Mouse (Mus musculus): Measurements from ENCODE around the gene Rhbdd2. TPM values are rescaled to one million over a fixed set of nuclear protein-coding genes. Genes with fewer than 3 reads are reported as not detected.

Gene Rhbdd2
- polyA plus RNA-seq, 1 experiment from 2014 or later = 61.7 TPM

- 86% methylated on average over 9 of the region's 9 CpGs for WGBS
Measured at GRCm38 (mm10) chr5:135620526-135620925, 11.9 kb upstream of the Rhbdd2 start.

GRCm38 (mm10) chr5:135621725-135622124, 10.7 kb upstream of the Rhbdd2 start:
- 81% methylated on average over 10 of the region's 10 CpGs for WGBS
- H3K9me3 ChIP-seq (ENCODE audit: control insufficient read depth, low read length) = no peaks in the 10 kb centered on the region
- H3K4me2 ChIP-seq (replicated peaks; ENCODE audit: low read depth, low read length) = no peak overlapping the region
- H3K36me3 ChIP-seq (ENCODE audit: control insufficient read depth, insufficient read depth, low read length) = no peaks in the 10 kb centered on the region
- no peak overlapping the region for H3K9ac ChIP-seq (ENCODE audit: low read depth, low read length)
- H3K27me3 ChIP-seq (ENCODE audit: control insufficient read depth, insufficient read depth, low read length) = no peaks in the 10 kb centered on the region
- H3K27ac ChIP-seq (ENCODE audit: low read depth, low read length) = no peak overlapping the region
- ATAC-seq (ENCODE audit: low FRiP score, low TSS enrichment) = no peak
- H3K4me1 ChIP-seq (ENCODE audit: control insufficient read depth, insufficient read depth, low read length) = no peaks in the 10 kb centered on the region
- no peak overlapping the region for H3K4me3 ChIP-seq (ENCODE audit: low read length)

More at GRCm38 (mm10) chr5:135620526-135620925, 11.9 kb upstream of the Rhbdd2 start:
- H3K9me3 ChIP-seq (ENCODE audit: control insufficient read depth, low read length) = no peaks in the 10 kb centered on the region
- no peak overlapping the region for H3K4me3 ChIP-seq (ENCODE audit: low read length)
- ATAC-seq (ENCODE audit: low FRiP score, low TSS enrichment) = no peak
- no peak overlapping the region for H3K27ac ChIP-seq (ENCODE audit: low read depth, low read length)
- no peaks in the 10 kb centered on the region for H3K36me3 ChIP-seq (ENCODE audit: control insufficient read depth, insufficient read depth, low read length)
- H3K27me3 ChIP-seq (ENCODE audit: control insufficient read depth, insufficient read depth, low read length) = no peaks in the 10 kb centered on the region
- H3K4me1 ChIP-seq (ENCODE audit: control insufficient read depth, insufficient read depth, low read length) = no peaks in the 10 kb centered on the region
- no peak overlapping the region for H3K4me2 ChIP-seq (replicated peaks; ENCODE audit: low read depth, low read length)
- no peak overlapping the region for H3K9ac ChIP-seq (ENCODE audit: low read depth, low read length)

GRCm38 (mm10) chr5:135623006-135623563, 9.3 kb upstream of the Rhbdd2 start:
- WGBS = 89% methylated on average over 18 of the region's 18 CpGs
- no peaks in the 10 kb centered on the region for H3K36me3 ChIP-seq (ENCODE audit: control insufficient read depth, insufficient read depth, low read length)
- H3K27ac ChIP-seq (ENCODE audit: low read depth, low read length) = no peak overlapping the region
- H3K4me1 ChIP-seq (ENCODE audit: control insufficient read depth, insufficient read depth, low read length) = no peaks in the 10 kb centered on the region
- H3K9me3 ChIP-seq (ENCODE audit: control insufficient read depth, low read length) = no peaks in the 10 kb centered on the region
- H3K9ac ChIP-seq (ENCODE audit: low read depth, low read length) = no peak overlapping the region
- ATAC-seq (ENCODE audit: low FRiP score, low TSS enrichment) = no peak
- no peak overlapping the region for H3K4me3 ChIP-seq (ENCODE audit: low read length)
- no peak overlapping the region for H3K4me2 ChIP-seq (replicated peaks; ENCODE audit: low read depth, low read length)
- H3K27me3 ChIP-seq (ENCODE audit: control insufficient read depth, insufficient read depth, low read length) = no peaks in the 10 kb centered on the region

- no peak for ATAC-seq (ENCODE audit: low FRiP score, low TSS enrichment)
- H3K9me3 ChIP-seq (ENCODE audit: control insufficient read depth, low read length) = no peaks in the 10 kb centered on the region
- H3K36me3 ChIP-seq (ENCODE audit: control insufficient read depth, insufficient read depth, low read length) = no peaks in the 10 kb centered on the region
- H3K27me3 ChIP-seq (ENCODE audit: control insufficient read depth, insufficient read depth, low read length) = no peaks in the 10 kb centered on the region
- no peaks in the 10 kb centered on the region for H3K4me1 ChIP-seq (ENCODE audit: control insufficient read depth, insufficient read depth, low read length)
- no peak overlapping the region for H3K4me3 ChIP-seq (ENCODE audit: low read length)
- no peak overlapping the region for H3K4me2 ChIP-seq (replicated peaks; ENCODE audit: low read depth, low read length)
- no peak overlapping the region for H3K27ac ChIP-seq (ENCODE audit: low read depth, low read length)
- no peak overlapping the region for H3K9ac ChIP-seq (ENCODE audit: low read depth, low read length)
- WGBS = 48% methylated on average over 10 of the region's 10 CpGs
Measured at GRCm38 (mm10) chr5:135628916-135629315, 3.5 kb upstream of the Rhbdd2 start.

- no peak overlapping the region for H3K9ac ChIP-seq (ENCODE audit: low read depth, low read length)
- 85% methylated on average over 3 of the region's 3 CpGs for WGBS
- no peak overlapping the region for H3K27ac ChIP-seq (ENCODE audit: low read depth, low read length)
- no peaks in the 10 kb centered on the region for H3K27me3 ChIP-seq (ENCODE audit: control insufficient read depth, insufficient read depth, low read length)
- no peaks in the 10 kb centered on the region for H3K36me3 ChIP-seq (ENCODE audit: control insufficient read depth, insufficient read depth, low read length)
- H3K4me3 ChIP-seq (ENCODE audit: low read length) = no peak overlapping the region
- no peaks in the 10 kb centered on the region for H3K4me1 ChIP-seq (ENCODE audit: control insufficient read depth, insufficient read depth, low read length)
- no peaks in the 10 kb centered on the region for H3K9me3 ChIP-seq (ENCODE audit: control insufficient read depth, low read length)
- ATAC-seq (ENCODE audit: low FRiP score, low TSS enrichment) = no peak
- no peak overlapping the region for H3K4me2 ChIP-seq (replicated peaks; ENCODE audit: low read depth, low read length)
Measured at GRCm38 (mm10) chr5:135629401-135629800, 3.0 kb upstream of the Rhbdd2 start.

GRCm38 (mm10) chr5:135630598-135630997, 1.8 kb upstream of the Rhbdd2 start:
- WGBS = 30% methylated on average over 3 of the region's 3 CpGs
- H3K36me3 ChIP-seq (ENCODE audit: control insufficient read depth, insufficient read depth, low read length) = peaks cover 5% of the 10 kb centered on the region; the same call in 1 of the 2 replicates
- H3K27ac ChIP-seq (ENCODE audit: low read depth, low read length) = no peak overlapping the region
- no peaks in the 10 kb centered on the region for H3K9me3 ChIP-seq (ENCODE audit: control insufficient read depth, low read length)
- no peak overlapping the region for H3K4me2 ChIP-seq (replicated peaks; ENCODE audit: low read depth, low read length)
- H3K27me3 ChIP-seq (ENCODE audit: control insufficient read depth, insufficient read depth, low read length) = no peaks in the 10 kb centered on the region
- no peaks in the 10 kb centered on the region for H3K4me1 ChIP-seq (ENCODE audit: control insufficient read depth, insufficient read depth, low read length)
- no peak overlapping the region for H3K4me3 ChIP-seq (ENCODE audit: low read length)
- no peak overlapping the region for H3K9ac ChIP-seq (ENCODE audit: low read depth, low read length)
- ATAC-seq (ENCODE audit: low FRiP score, low TSS enrichment) = no peak

GRCm38 (mm10) chr5:135632797-135633144, 353 bp downstream of the Rhbdd2 start:
- H3K27me3 ChIP-seq (ENCODE audit: control insufficient read depth, insufficient read depth, low read length) = no peaks in the 10 kb centered on the region
- WGBS = under 1% methylated on average over 21 of the region's 21 CpGs
- peak; percentile 82 for ATAC-seq (ENCODE audit: low FRiP score, low TSS enrichment)

GRCm38 (mm10) chr5:135639760-135640458, 7.5 kb downstream of the Rhbdd2 start:
- Histone ChIP-seq H3K9me3 (ENCODE audit: control insufficient read depth, low read length) (no peaks in the 10 kb centered on the region), H3K4me1 (ENCODE audit: control insufficient read depth, insufficient read depth, low read length) (no peaks in the 10 kb centered on the region), H3K4me2 (replicated peaks; ENCODE audit: low read depth, low read length) (no peak overlapping the region), H3K4me3 (ENCODE audit: low read length) (no peak overlapping the region), H3K27ac (ENCODE audit: low read depth, low read length) (no peak overlapping the region), H3K27me3 (ENCODE audit: control insufficient read depth, insufficient read depth, low read length) (no peaks in the 10 kb centered on the region), H3K9ac (ENCODE audit: low read depth, low read length) (no peak overlapping the region), H3K36me3 (ENCODE audit: control insufficient read depth, insufficient read depth, low read length) (peaks cover 51% of the 10 kb centered on the region)
- no peak for ATAC-seq (ENCODE audit: low FRiP score, low TSS enrichment)
- 78% methylated on average over 7 of the region's 7 CpGs for WGBS

More at GRCm38 (mm10) chr5:135632797-135633144, 353 bp downstream of the Rhbdd2 start:
- Histone ChIP-seq H3K4me2 (replicated peaks; ENCODE audit: low read depth, low read length) (peak overlapping the region; percentile 82), H3K9ac (ENCODE audit: low read depth, low read length) (peak overlapping the region; percentile 85), H3K36me3 (ENCODE audit: control insufficient read depth, insufficient read depth, low read length) (peaks cover 26% of the 10 kb centered on the region), H3K27ac (ENCODE audit: low read depth, low read length) (peak overlapping the region; percentile 81), H3K9me3 (ENCODE audit: control insufficient read depth, low read length) (no peaks in the 10 kb centered on the region), H3K4me3 (ENCODE audit: low read length) (peak overlapping the region; percentile 94), H3K4me1 (ENCODE audit: control insufficient read depth, insufficient read depth, low read length) (no peaks in the 10 kb centered on the region)

- Histone ChIP-seq H3K27me3 (ENCODE audit: control insufficient read depth, insufficient read depth, low read length) (no peaks in the 10 kb centered on the region), H3K4me1 (ENCODE audit: control insufficient read depth, insufficient read depth, low read length) (no peaks in the 10 kb centered on the region), H3K27ac (ENCODE audit: low read depth, low read length) (no peak overlapping the region), H3K4me2 (replicated peaks; ENCODE audit: low read depth, low read length) (no peak overlapping the region), H3K4me3 (ENCODE audit: low read length) (no peak overlapping the region), H3K36me3 (ENCODE audit: control insufficient read depth, insufficient read depth, low read length) (peaks cover 46% of the 10 kb centered on the region), H3K9ac (ENCODE audit: low read depth, low read length) (no peak overlapping the region), H3K9me3 (ENCODE audit: control insufficient read depth, low read length) (no peaks in the 10 kb centered on the region)
- ATAC-seq (ENCODE audit: low FRiP score, low TSS enrichment) = no peak
- WGBS = 90% methylated on average over 6 of the region's 6 CpGs
Measured at GRCm38 (mm10) chr5:135640459-135640789, 8.0 kb downstream of the Rhbdd2 start.
